ENCODE assay signal across 21 mouse cellular contexts in genomic region chr7:49676627-49677026, GRCm38 (mm10). TPM values are rescaled to one million over a fixed set of nuclear protein-coding genes. Genes with fewer than 3 reads are reported as not detected.
"Had no signal": no experiment of that assay in that cellular context is flagged by ENCODE, and none has a peak within 500 bp of the region (broad histone marks: within the 10 kb centered on the region; RNA-seq: fewer than 3 reads in every experiment).

No protein-coding gene starts in this region.

- DNase-seq: kidney, adult 18-20 months; kidney, adult 9 months; kidney, postnatal 14 days; kidney, postnatal 4 days; left cerebral cortex, postnatal 4 days; liver, embryonic 13.5 days; lung, adult 2 months; lung, postnatal 14 days; lung, postnatal 4 days; retina, postnatal 1 day; right cerebral cortex, postnatal 25 days; spleen, adult 18-20 months; thymus, postnatal 25 days had no signal

- H3K4me2 ChIP-seq: liver, embryonic 13.5 days; neural tube, embryonic 13.5 days; stomach, embryonic 15.5 days had no signal

- H3K36me3 ChIP-seq: liver, embryonic 13.5 days; neural tube, embryonic 13.5 days; stomach, embryonic 15.5 days had no signal

- H3K9ac ChIP-seq: liver, embryonic 13.5 days; neural tube, embryonic 13.5 days; stomach, embryonic 15.5 days had no signal

- H3K4me3 ChIP-seq: liver, embryonic 13.5 days; myocyte; neural tube, embryonic 13.5 days; stomach, embryonic 15.5 days had no signal

- H3K27ac ChIP-seq: liver, embryonic 13.5 days; neural tube, embryonic 13.5 days; stomach, embryonic 15.5 days had no signal

- H3K4me1 ChIP-seq: liver, embryonic 13.5 days; neural tube, embryonic 13.5 days; stomach, embryonic 15.5 days had no signal

- H3K9me3 ChIP-seq: liver, embryonic 13.5 days; neural tube, embryonic 13.5 days; stomach, embryonic 15.5 days had no signal

RNA-seq across cellular contexts. Expression of gene Dbx1, which starts 40.0 kb away (rescaled TPM):
- polyA plus RNA-seq: kidney, embryonic 16.5 days; liver, adult 2 months; liver, embryonic 16.5 days; lung, adult 2 months; lung, embryonic 16.5 days; myocyte; thymus, postnatal 0 days had no signal
